Mouse (Mus musculus): ENCODE measurements around the gene Ftl1-ps1. TPM values are rescaled to one million over a fixed set of nuclear protein-coding genes. Genes with fewer than 3 reads are reported as not detected.

The Ftl1-ps1 gene
- 37.8 and 60.0 TPM in 2 replicates for polyA plus RNA-seq (2012; rRNA removed)

DNA sequence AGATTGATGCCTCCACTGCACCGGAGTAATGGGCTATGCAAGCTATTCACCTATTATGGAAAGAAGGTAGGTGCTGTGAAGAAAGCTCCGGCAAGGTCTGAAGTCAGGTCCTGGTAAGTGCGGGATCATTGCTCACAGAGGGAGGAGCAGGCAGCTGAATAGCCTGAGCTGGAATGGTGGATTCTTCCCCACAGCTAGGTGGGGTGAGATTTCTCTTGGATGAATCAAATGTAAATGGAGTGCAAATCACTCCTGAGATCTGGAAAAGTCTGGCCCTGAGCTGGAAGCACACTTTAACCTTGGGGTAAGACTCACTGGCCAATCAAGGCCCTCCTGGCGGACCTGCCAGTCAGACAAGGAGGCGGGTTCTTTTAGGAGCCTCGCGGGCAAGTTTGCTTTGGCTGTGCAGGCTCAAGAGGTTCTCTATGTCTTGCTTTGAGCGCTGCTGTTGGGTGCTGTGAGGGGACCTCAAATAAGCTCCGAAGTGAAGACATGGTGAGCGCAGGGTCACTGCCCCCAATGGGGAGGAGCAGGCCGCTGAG is at the start of gene Ftl1-ps1:
TSS of gene Ftl1-ps1 (plus strand) at position 397 of the 542 bp plus-strand sequence.

GRCm38 (mm10) chr13:74363859-74364235 is 35.6 kb upstream of the Ftl1-ps1 start, which contains the start of gene Lrrc14b:
Gene Lrrc14b, minus strand, starts transcription at chr13:74364005.

GRCm38 (mm10) chr13:74390371-74390990 is 9.0 kb upstream of the Ftl1-ps1 start, which contains the start of gene Zfp72:
Gene Zfp72, minus strand, starts transcription at chr13:74390836.

Other genes starting within 250 kb of the Ftl1-ps1 start
- gene Exoc3, start 191.0 kb upstream of the Ftl1-ps1 start, polyA plus RNA-seq (2012; rRNA removed): 10.2 and 10.6 TPM in 2 replicates
- 0.10 and 0.22 TPM in 2 replicates for gene Ahrr, start 107.4 kb upstream of the Ftl1-ps1 start, polyA plus RNA-seq (2012; rRNA removed)
- gene Pdcd6, start 82.1 kb upstream of the Ftl1-ps1 start, polyA plus RNA-seq (2012; rRNA removed): 61.4 and 64.4 TPM in 2 replicates
- gene Sdha, start 49.4 kb upstream of the Ftl1-ps1 start, polyA plus RNA-seq (2012; rRNA removed): 109 and 111 TPM in 2 replicates
- 3.8 and 4.9 TPM in 2 replicates for gene Ccdc127, start 49.4 kb upstream of the Ftl1-ps1 start, polyA plus RNA-seq (2012; rRNA removed)
- 0.07 and 0.13 TPM in 2 replicates for gene Lrrc14b, start 35.7 kb upstream of the Ftl1-ps1 start, polyA plus RNA-seq (2012; rRNA removed)
- gene Zfp72, start 8.9 kb upstream of the Ftl1-ps1 start, polyA plus RNA-seq (2012; rRNA removed): 0.26 and 0.37 TPM in 2 replicates
- gene Zfp825, start 94.3 kb downstream of the Ftl1-ps1 start, polyA plus RNA-seq (2012; rRNA removed): 3.7 and 3.9 TPM in 2 replicates
- gene Erap1, start 239.9 kb downstream of the Ftl1-ps1 start, polyA plus RNA-seq (2012; rRNA removed): 12.3 and 13.8 TPM in 2 replicates